Mouse (Mus musculus): Measurements from ENCODE around the gene 1700016C15Rik. TPM values are rescaled to one million over a fixed set of nuclear protein-coding genes. Genes with fewer than 3 reads are reported as not detected.

1700016C15Rik gene
- polyA plus RNA-seq (2012; rRNA removed; ENCODE audit: low replicate concordance), result not detected in 2 replicates

DNA sequence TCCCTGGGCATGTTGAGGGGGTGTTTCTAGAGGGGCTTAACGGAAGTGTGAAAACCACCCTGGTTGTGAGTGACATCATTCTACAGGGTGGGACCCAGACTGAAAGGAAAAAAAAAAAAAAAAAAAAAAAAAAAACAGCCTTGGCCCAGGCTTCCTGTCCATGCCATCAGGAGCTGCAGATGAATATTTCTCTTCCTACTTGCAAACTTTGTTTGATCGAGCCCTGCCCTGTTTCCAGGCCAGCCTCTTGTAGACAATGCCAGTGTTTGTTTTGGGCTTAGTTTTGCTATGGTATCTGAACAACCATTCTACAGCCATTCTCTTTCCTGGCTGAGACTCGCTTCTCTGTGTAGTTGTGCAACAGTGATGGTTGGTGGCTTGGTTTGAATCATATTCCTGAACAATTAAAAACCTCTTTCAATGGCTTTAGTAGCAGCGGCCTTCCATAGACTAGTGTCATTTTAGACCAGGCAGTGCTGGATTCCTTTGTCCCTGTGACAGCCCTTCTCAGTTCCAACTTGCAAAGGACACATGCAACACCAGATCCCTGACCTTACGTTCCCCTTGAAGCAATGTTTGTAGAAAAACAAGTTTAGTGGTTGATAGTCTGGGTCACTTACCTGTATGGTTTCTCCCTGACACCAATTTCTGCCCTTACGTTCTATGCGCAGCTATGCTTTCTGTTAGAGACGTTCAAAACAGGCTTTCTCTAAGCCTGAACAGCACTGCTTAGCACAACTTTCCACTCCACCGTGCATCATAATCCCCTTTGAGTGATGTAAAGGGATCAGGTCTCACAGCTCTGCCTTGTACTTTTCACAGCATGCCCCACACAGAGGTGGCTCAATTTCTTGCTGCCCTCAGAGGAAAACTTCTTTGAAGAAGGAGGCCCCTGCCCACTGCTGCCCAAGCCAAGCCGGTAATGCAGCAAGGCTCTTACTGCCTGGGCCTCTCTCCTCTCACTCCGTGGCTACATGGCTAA lies at the start of gene 1700016C15Rik:
TSS of gene 1700016C15Rik (plus strand) at position 772 of the 982 bp plus-strand sequence.

DNA sequence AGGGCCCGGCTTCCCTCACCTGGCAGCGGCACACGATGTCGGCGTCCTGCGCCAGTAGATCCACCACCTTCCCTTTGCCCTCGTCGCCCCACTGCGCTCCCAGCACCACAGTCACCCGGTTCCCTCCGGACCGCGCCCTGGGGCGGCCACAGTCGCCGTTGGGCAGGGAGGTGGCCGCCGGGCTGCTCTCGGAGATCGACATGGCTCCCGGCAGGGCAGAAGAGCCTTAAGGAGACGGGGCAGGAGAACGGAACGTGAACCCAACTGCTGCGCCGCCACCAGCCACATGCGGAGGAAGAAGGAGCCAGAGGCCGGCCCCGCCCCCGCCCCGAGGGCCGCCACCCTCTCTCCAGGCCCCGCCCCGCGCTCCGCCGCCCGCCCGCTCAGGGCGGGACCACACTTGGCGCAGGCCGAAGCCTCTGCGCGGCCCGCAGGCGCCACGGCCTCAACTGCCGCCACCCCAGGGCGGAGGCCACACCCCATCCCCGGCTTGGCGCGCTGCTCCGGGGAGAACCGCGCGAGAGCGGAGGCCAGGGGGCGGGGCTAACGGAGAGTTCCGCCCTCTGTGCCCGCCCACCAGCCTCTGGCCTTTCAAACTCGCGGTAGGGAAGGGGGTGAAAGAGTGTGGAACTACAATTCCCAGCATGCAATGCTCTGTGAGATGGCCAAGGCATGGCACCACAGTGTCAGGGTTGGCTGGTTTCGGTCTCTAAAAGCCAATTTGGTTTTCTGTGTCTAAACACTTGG lies 66.8 kb downstream of the 1700016C15Rik start, which contains the start of gene Adss:
TSS of gene Adss (minus strand) at position 319 of the 747 bp plus-strand sequence.

Other genes with a start within 250 kb of the 1700016C15Rik start
- gene Adss, start 66.7 kb downstream of the 1700016C15Rik start, polyA plus RNA-seq (2012; rRNA removed; ENCODE audit: low replicate concordance), result 11.5 and 30.3 TPM in 2 replicates